ENCODE assay signal across 8 mouse cellular contexts in the genomic region with DNA sequence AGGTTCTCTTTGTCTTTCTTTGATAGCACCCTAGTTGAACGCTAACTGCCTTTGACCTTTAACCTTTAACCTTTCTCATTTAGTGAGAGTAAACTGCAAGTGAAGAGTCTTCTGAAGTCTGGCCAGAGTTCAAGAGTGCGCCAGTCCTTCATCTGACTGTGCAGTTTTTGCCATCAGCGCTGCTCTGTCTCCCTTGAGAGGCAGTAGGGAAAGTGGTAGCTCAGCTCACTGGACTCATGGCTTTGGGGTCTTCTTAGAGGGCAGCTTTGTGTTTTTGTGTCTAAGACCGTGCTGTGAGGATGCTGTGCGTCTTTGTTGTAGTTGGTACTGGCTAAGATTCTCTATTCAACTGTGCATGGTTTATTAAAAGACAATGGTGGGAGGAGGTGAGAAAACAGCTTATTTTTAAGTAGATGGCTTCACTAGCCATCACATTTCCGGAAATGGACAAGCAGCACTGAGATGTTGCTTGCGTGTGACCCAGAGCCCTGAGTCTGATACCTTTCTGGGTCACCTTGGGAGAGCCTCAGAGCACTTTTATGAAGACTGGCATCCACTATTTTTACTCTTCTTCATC. TPM values are rescaled to one million over a fixed set of nuclear protein-coding genes. Genes with fewer than 3 reads are reported as not detected.
DNase-seq lines count a peak whose midpoint lies in the region; ATAC-seq and TF ChIP-seq lines count a peak whose summit lies in the region.

No protein-coding gene starts in this region.

- no peak for TF ChIP-seq POLR2A in lung, adult 2 months (IDR thresholded peaks at IDR 0.05; ENCODE audit: borderline replicate concordance, extremely low read depth, low read depth, low read length)
- TF ChIP-seq POLR2A in small intestine, adult 2 months (IDR thresholded peaks at IDR 0.05; ENCODE audit: low read depth, low read length): no peak

- no peaks in the 10 kb centered on the region for H3K27me3 ChIP-seq in small intestine, adult 2 months (ENCODE audit: control insufficient read depth, insufficient read depth, low read length)

- 0 out of 2 replicates have a peak, but pooled peaks cover 1% of the 10 kb centered on the region for H3K36me3 ChIP-seq in small intestine, adult 2 months (ENCODE audit: control insufficient read depth, insufficient read depth, low read length)

- peak; percentile 29 to 30 for DNase-seq in cerebellum, adult 18-20 months
- DNase-seq in cerebellum, adult 8-10 months: no peak
- peak; percentile 38 for DNase-seq in lung, postnatal 36 days
- no peak for DNase-seq in lung, adult 2 months
- peak; percentile 62 for DNase-seq in kidney, postnatal 10 days
- DNase-seq in spleen, postnatal 36 days (ENCODE audit: low spot score in 2 of 2): no peak

- TF ChIP-seq CTCF in lung, adult 2 months (IDR thresholded peaks at IDR 0.05; ENCODE audit: insufficient read depth, low read length): no peak
- TF ChIP-seq CTCF in small intestine, adult 2 months (IDR thresholded peaks at IDR 0.05; ENCODE audit: extremely low read depth, insufficient read length, insufficient replicate concordance, low read depth, low read length): no peak

- H3K4me3 ChIP-seq in lung, adult 2 months (replicated peaks; ENCODE audit: extremely low read depth, low read depth, low read length): no peak overlapping the region
- no peak overlapping the region for H3K4me3 ChIP-seq in small intestine, adult 2 months (ENCODE audit: low read depth, low read length)

- peaks cover 24% of the 10 kb centered on the region for H3K4me1 ChIP-seq in lung, adult 2 months (ENCODE audit: control insufficient read depth, insufficient read depth, low read length)
- peaks cover 28% of the 10 kb centered on the region for H3K4me1 ChIP-seq in small intestine, adult 2 months (ENCODE audit: control insufficient read depth, insufficient read depth, insufficient read length, low read length)

- 42% methylated on average over 7 of the region's 7 CpGs for WGBS in lung, adult 2 months
- WGBS in small intestine, adult 2 months: 33% methylated on average over 7 of the region's 7 CpGs

- ATAC-seq in megakaryocyte progenitor cell, adult 5-6 weeks (replicated peaks; ENCODE audit: poor library complexity): no peak

- H3K27ac ChIP-seq in small intestine, adult 2 months (ENCODE audit: insufficient read depth, low read depth, low read length): peak overlapping the region; percentile 90

RNA-seq across cellular contexts. Expression of a gene that starts 1.9 kb away (rescaled TPM):
- polyA plus RNA-seq in lung, adult 2 months (2012; rRNA removed): 20.2 and 25.9 TPM in 2 replicates
- polyA plus RNA-seq in small intestine, adult 2 months (2012; rRNA removed): 11.7 and 24.7 TPM in 2 replicates
- 12.0 and 12.8 TPM in 2 replicates for total RNA-seq in megakaryocyte progenitor cell, adult 5-6 weeks (2015)
- 12.1 and 13.5 TPM in 2 replicates for total RNA-seq in megakaryocyte progenitor cell, adult 5-6 weeks (2017)

Comparison
In these comparisons a context has a peak if more than half of its experiments do, and no peak if none do; other contexts are left out.
1. DNase-seq: peak in cerebellum, adult 18-20 months (2 of 2), lung, postnatal 36 days (single experiment) and kidney, postnatal 10 days (single experiment); none in cerebellum, adult 8-10 months (single experiment), lung, adult 2 months (single experiment) and spleen, postnatal 36 days (0 of 2).